Mouse (Mus musculus) kidney, embryonic 16.5 days (tissue): ENCODE data around the gene Ubqln1. TPM values are rescaled to one million over a fixed set of nuclear protein-coding genes. Genes with fewer than 3 reads are reported as not detected.

Experiments
- ATAC-seq: fragments of 200-750 bp; cut with Nextera tagmentation; 2 replicates; pipeline ENCODE4 v1.8.0; 2017; ENCODE audit warnings: moderate TSS enrichment; ENCODE audit not compliant: low FRiP score, low TSS enrichment
- H3K27ac ChIP-seq: fragments of 300-500 bp; sonication (generic); 2 replicates; pipeline ENCODE4 v1.5.1; 2014; ENCODE audit warnings: low read length
- H3K27me3 ChIP-seq: fragments of 300-500 bp; sonication (generic); 2 replicates; pipeline ENCODE4 v1.6.1; 2014; ENCODE audit warnings: low read length, control low read depth, mixed read lengths; ENCODE audit not compliant: insufficient read depth
- H3K36me3 ChIP-seq: fragments of 300-500 bp; sonication (generic); 2 replicates; pipeline ENCODE4 v1.6.1; 2014; ENCODE audit warnings: low read length, control low read depth, mixed read lengths; ENCODE audit not compliant: insufficient read depth
- H3K4me1 ChIP-seq: fragments of 300-500 bp; sonication (generic); 2 replicates; pipeline ENCODE4 v1.6.1; 2014; ENCODE audit warnings: low read length, control low read depth, mixed read lengths; ENCODE audit not compliant: insufficient read depth
- H3K4me2 ChIP-seq: fragments of 300-500 bp; sonication (generic); replicated peaks from 2 replicates; pipeline ENCODE4 v1.6.1; 2014; ENCODE audit warnings: low read depth, low read length
- H3K4me3 ChIP-seq: fragments of 300-500 bp; sonication (generic); 2 replicates; pipeline ENCODE4 v1.5.1; 2014; ENCODE audit warnings: mild to moderate bottlenecking, low read length
- H3K9ac ChIP-seq: fragments of 300-500 bp; sonication (generic); replicated peaks from 2 replicates; pipeline ENCODE4 v1.6.1; 2014; ENCODE audit warnings: low read length
- H3K9me3 ChIP-seq: fragments of 300-500 bp; sonication (generic); 2 replicates; pipeline ENCODE4 v1.6.1; 2016; ENCODE audit warnings: low read length, control low read depth
- WGBS: fragments of 180-500 bp; shearing (Covaris S2); extraction: QIAGEN DNeasy Blood & Tissue Kit; methylation state at CpG from one replicate; pipeline ENCODE4 v1.1.7; 2014; 5-methylcytosine and 5-hydroxymethylcytosine counted together
- polyA plus RNA-seq: library from polyadenylated mRNA; unstranded; fragments of >200 nt; fragmentation: Nextera tagmentation; extraction: Ambion mirVana; gene quantifications from 2 replicates; pipeline ENCODE4 v1.2.1, GENCODE M21; 2015

Ubqln1 gene
- polyA plus RNA-seq, 1 experiment from 2014 or later = 103 TPM

GRCm38 (mm10) chr13:58163343-58163742, 52.1 kb downstream of the Ubqln1 start:
- Histone ChIP-seq H3K9me3 (peaks cover 14% of the 10 kb centered on the region), H3K9ac (no peak overlapping the region), H3K4me3 (no peak overlapping the region), H3K27ac (no peak overlapping the region), H3K4me2 (no peak overlapping the region), H3K36me3 (peaks cover 33% of the 10 kb centered on the region), H3K4me1 (peaks cover 3% of the 10 kb centered on the region; the same call in 1 of the 2 replicates), H3K27me3 (no peaks in the 10 kb centered on the region)
- ATAC-seq = no peak
- WGBS = 96% methylated on average over 12 of the region's 12 CpGs

DNA sequence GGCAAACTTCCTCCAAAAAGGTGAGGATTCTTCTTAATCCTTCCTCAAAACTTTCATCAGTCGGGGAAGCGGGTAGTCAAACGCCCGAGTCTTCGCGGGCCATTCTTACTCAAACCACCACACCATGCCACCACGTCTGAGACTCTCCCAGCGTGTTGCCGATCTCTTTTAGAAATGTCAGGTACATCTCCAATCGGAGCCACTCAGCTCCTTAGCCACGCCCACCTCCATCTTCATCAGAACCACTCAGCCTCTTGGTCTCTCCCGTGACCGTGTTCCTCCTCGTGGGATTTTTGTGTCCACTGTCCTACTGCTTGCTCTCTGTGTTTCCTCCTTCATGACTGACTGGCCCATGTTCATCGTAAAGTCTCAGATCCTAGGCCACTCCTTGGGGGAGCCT, 54.7 kb downstream of the Ubqln1 start:
- Histone ChIP-seq H3K4me2 (no peak overlapping the region), H3K4me3 (no peak overlapping the region), H3K27me3 (no peaks in the 10 kb centered on the region), H3K4me1 (peaks cover 11% of the 10 kb centered on the region; the same call in 1 of the 2 replicates), H3K9ac (no peak overlapping the region), H3K27ac (no peak overlapping the region), H3K9me3 (peaks cover 14% of the 10 kb centered on the region), H3K36me3 (peaks cover 33% of the 10 kb centered on the region)
- WGBS = 97% methylated on average over 15 of the region's 15 CpGs
- no peak for ATAC-seq

DNA sequence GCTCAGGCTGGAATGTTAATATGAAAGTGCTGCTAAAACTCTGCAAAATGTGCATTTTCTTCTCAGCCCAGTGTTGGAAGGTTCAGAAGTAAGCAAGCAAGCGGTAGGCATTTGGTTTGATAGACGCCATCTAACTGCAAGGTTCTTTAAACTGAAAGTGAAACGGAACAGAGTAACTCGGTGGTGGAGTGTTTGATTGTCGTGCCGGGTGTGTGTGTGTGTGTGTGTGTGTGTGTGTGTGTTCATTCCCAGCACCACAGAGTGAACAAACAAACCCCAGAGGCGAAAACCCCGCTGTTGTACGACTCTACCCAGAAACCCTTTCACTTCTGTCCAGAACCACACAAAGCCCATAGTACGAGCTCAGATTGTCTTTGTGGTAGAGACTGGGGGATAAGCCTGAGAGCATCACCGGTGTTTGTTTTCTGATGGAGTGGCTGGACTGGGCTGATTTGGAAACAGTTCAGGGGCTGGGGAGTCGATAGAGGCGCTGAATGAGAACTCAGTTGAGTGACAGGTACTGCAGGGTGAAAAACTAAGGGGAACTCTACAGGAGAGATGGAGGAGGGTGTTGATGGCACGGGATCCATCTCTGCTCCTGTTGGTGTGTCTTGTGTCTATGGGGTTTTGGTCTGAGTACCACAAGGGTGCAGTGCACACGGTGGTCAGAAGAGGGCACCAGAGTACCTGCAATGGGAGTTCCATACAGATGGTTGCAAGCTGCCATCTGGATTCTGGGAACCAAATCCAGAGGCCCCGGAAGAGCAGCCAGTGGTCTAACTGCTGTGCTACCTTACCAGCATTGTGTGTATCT, 57.1 kb downstream of the Ubqln1 start:
- Histone ChIP-seq H3K4me1 (peaks cover 11% of the 10 kb centered on the region; the same call in 1 of the 2 replicates), H3K27me3 (no peaks in the 10 kb centered on the region), H3K36me3 (peaks cover 26% of the 10 kb centered on the region), H3K4me2 (peak overlapping the region; percentile 94), H3K4me3 (peak overlapping the region; percentile 86), H3K9ac (peak overlapping the region; percentile 83), H3K9me3 (peaks cover 17% of the 10 kb centered on the region), H3K27ac (peak overlapping the region; percentile 44)
- ATAC-seq = peak; percentile 66
- WGBS = 10% methylated on average over 16 of the region's 16 CpGs

- H3K9ac ChIP-seq = peak within 1 kb of the TSS; percentile 83
- H3K36me3 ChIP-seq = peaks cover 21% of the 10 kb centered on the region
- peaks cover 11% of the 10 kb centered on the region; the same call in 1 of the 2 replicates for H3K4me1 ChIP-seq
- peaks cover 17% of the 10 kb centered on the region for H3K9me3 ChIP-seq
- no peaks in the 10 kb centered on the region for H3K27me3 ChIP-seq
- H3K4me3 ChIP-seq = peak within 1 kb of the TSS; percentile 86
- WGBS = under 1% methylated on average over 30 of the region's 30 CpGs
- peak; percentile 87 for ATAC-seq
- peak within 1 kb of the TSS; percentile 94 for H3K4me2 ChIP-seq
- peak within 1 kb of the TSS; percentile 44 for H3K27ac ChIP-seq
Observed at GRCm38 (mm10) chr13:58157447-58158098, 57.9 kb downstream of the Ubqln1 start, which contains the start of gene Idnk. Idnk (plus strand) TSS chr13:58157649.

GRCm38 (mm10) chr13:58157036-58157435, 58.4 kb downstream of the Ubqln1 start:
- peak overlapping the region; percentile 83 for H3K9ac ChIP-seq
- peak overlapping the region; percentile 86 for H3K4me3 ChIP-seq
- peaks cover 20% of the 10 kb centered on the region for H3K36me3 ChIP-seq
- peaks cover 17% of the 10 kb centered on the region for H3K9me3 ChIP-seq
- H3K27ac ChIP-seq = no peak overlapping the region
- 31% methylated on average over 8 of the region's 8 CpGs for WGBS
- H3K4me2 ChIP-seq = peak overlapping the region; percentile 94
- H3K4me1 ChIP-seq = peaks cover 11% of the 10 kb centered on the region; the same call in 1 of the 2 replicates
- 0 out of 2 replicates have a peak, but pooled peaks have one; percentile 1 for ATAC-seq
- no peaks in the 10 kb centered on the region for H3K27me3 ChIP-seq

GRCm38 (mm10) chr13:58156031-58156430, 59.4 kb downstream of the Ubqln1 start:
- H3K27ac ChIP-seq = no peak overlapping the region
- H3K9me3 ChIP-seq = peaks cover 11% of the 10 kb centered on the region
- H3K4me3 ChIP-seq = no peak overlapping the region
- no peak for ATAC-seq
- H3K9ac ChIP-seq = no peak overlapping the region
- peaks cover 11% of the 10 kb centered on the region; the same call in 1 of the 2 replicates for H3K4me1 ChIP-seq
- H3K36me3 ChIP-seq = peaks cover 12% of the 10 kb centered on the region
- no peaks in the 10 kb centered on the region for H3K27me3 ChIP-seq
- no peak overlapping the region for H3K4me2 ChIP-seq
- 97% methylated on average over 2 of the region's 2 CpGs for WGBS

DNA sequence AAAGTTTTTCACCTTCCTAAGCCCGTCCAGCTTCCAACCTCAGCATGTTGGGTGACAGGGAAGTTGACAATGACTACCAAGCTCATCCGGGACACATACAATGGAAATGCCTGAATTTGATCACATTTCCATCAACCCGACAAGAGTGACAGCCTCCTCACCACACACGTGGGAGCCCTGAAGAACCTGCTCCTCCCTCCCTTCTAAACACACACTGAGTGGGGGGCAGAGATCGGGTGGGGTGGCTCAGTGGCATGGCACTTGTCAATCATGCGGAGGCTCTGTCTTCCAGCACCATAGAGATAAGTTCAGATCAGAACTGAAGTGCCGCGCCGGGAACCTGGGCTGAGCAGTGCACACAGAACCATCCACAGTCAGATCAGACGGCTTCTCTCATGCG, 65.0 kb downstream of the Ubqln1 start:
- no peak overlapping the region for H3K9ac ChIP-seq

GRCm38 (mm10) chr13:58149629-58150028, 65.8 kb downstream of the Ubqln1 start:
- Histone ChIP-seq H3K9ac (no peak overlapping the region), H3K36me3 (no peaks in the 10 kb centered on the region), H3K4me3 (no peak overlapping the region), H3K4me1 (peaks cover 13% of the 10 kb centered on the region; the same call in 1 of the 2 replicates), H3K9me3 (peaks cover 2% of the 10 kb centered on the region), H3K4me2 (0 out of 2 replicates have a peak overlapping the region, but pooled peaks have one; percentile 87), H3K27me3 (no peaks in the 10 kb centered on the region), H3K27ac (peak overlapping the region; percentile 7; the same call in 1 of the 2 replicates)
- 71% methylated on average over 3 of the region's 3 CpGs for WGBS
- ATAC-seq = no peak

More for the DNA sequence above, 65.0 kb downstream of the Ubqln1 start:
- H3K4me1 ChIP-seq = peaks cover 13% of the 10 kb centered on the region; the same call in 1 of the 2 replicates
- no peak for ATAC-seq
- no peaks in the 10 kb centered on the region for H3K27me3 ChIP-seq
- H3K4me2 ChIP-seq = no peak overlapping the region
- 82% methylated on average over 11 of the region's 11 CpGs for WGBS
- H3K36me3 ChIP-seq = no peaks in the 10 kb centered on the region
- H3K9me3 ChIP-seq = peaks cover 5% of the 10 kb centered on the region
- no peak overlapping the region for H3K27ac ChIP-seq
- no peak overlapping the region for H3K4me3 ChIP-seq

GRCm38 (mm10) chr13:58149033-58149558, 66.4 kb downstream of the Ubqln1 start:
- Histone ChIP-seq H3K9me3 (peaks cover 2% of the 10 kb centered on the region), H3K4me3 (peak overlapping the region; percentile 44), H3K9ac (no peak overlapping the region; the same call in 1 of the 2 replicates), H3K4me2 (peak overlapping the region; percentile 87), H3K36me3 (no peaks in the 10 kb centered on the region), H3K4me1 (peaks cover 13% of the 10 kb centered on the region; the same call in 1 of the 2 replicates), H3K27me3 (no peaks in the 10 kb centered on the region), H3K27ac (peak overlapping the region; percentile 53; the same call in 1 of the 2 replicates)
- peak; percentile 81 for ATAC-seq
- WGBS = 34% methylated on average over 5 of the region's 5 CpGs
